Mouse (Mus musculus): ENCODE measurements around the gene Gm21996. TPM values are rescaled to one million over a fixed set of nuclear protein-coding genes. Genes with fewer than 3 reads are reported as not detected.
"Not testable (repeated sequence)": the region's sequence is repeated elsewhere in the genome, so short reads cannot be mapped to it uniquely, and the experiment has no call there.

Gene Gm21996
- not detected for total RNA-seq (2022)

DNA sequence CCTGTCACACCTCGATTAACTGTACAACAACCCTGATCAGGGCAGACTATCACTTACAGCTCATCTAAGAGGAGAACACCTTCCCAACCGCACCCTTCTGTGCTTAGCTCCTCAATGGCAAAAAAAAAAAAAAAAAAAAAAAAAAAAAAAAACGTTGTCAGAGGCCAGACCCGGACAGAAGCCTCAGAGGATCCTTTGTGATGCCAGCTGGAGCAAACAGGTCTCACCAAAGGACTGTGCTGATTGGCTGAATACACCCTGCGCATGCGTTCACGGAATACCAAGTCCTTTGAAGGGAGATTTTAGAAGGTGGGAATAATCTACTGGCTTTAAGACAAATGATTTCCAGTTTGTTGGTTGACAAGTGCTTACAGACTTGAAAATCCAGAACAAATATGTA, at the start of gene Gm21996:
Gene Gm21996, minus strand, starts transcription at position 101 of the 400 bp plus-strand sequence.
- not testable (repeated sequence) for DNase-seq (ENCODE audit: low spot score in 2 of 2)
